Mouse (Mus musculus) urinary bladder, postnatal 36 days (tissue): ENCODE results near the gene Klra2.
"Not testable (repeated sequence)": the region's sequence is repeated elsewhere in the genome, so short reads cannot be mapped to it uniquely, and the experiment has no call there.

Source experiments
- DNase-seq, 2 experiments: peaks; one replicate each; pipeline ENCODE4 v3.0.0; 2022; ENCODE audit warnings: low spot score in 2 of 2, mixed read lengths in 1 of 2

Klra2 gene

GRCm38 (mm10) chr6:131247206-131247605 is at the start of gene Klra2:
Gene Klra2 (minus strand): TSS chr6:131247362.
- DNase-seq = no peak

- no peak for DNase-seq
These were observed 47.4 kb upstream of the Klra2 start for GRCm38 (mm10) chr6:131294435-131295112.

- DNase-seq = no peak
These were observed 46.8 kb upstream of the Klra2 start for GRCm38 (mm10) chr6:131293916-131294315.

GRCm38 (mm10) chr6:131292991-131293788 is 46.0 kb upstream of the Klra2 start, which contains the start of gene Magohb:
Gene Magohb (minus strand): TSS chr6:131293244.
- DNase-seq = peak; percentile 82 to 84

- DNase-seq = no peak
These were observed 45.3 kb upstream of the Klra2 start for GRCm38 (mm10) chr6:131292276-131292990.

- peak in 1 of 2 experiments; percentile 20 for DNase-seq
These were observed 43.3 kb upstream of the Klra2 start for GRCm38 (mm10) chr6:131290430-131290829.

GRCm38 (mm10) chr6:131278160-131278559 is 31.0 kb upstream of the Klra2 start:
- DNase-seq = not testable (repeated sequence)

GRCm38 (mm10) chr6:131276659-131277058 is 29.5 kb upstream of the Klra2 start:
- no peak for DNase-seq

GRCm38 (mm10) chr6:131272311-131272710 is 25.1 kb upstream of the Klra2 start:
- no peak for DNase-seq

- no peak for DNase-seq
These were observed 23.1 kb upstream of the Klra2 start for GRCm38 (mm10) chr6:131270312-131270711.

- no peak for DNase-seq
These were observed 22.4 kb upstream of the Klra2 start for GRCm38 (mm10) chr6:131269599-131269998.

GRCm38 (mm10) chr6:131264175-131264574 is 17.0 kb upstream of the Klra2 start:
- DNase-seq = no peak

- no peak for DNase-seq
These were observed 15.6 kb upstream of the Klra2 start for GRCm38 (mm10) chr6:131262778-131263177.

- DNase-seq = no peak
These were observed 14.8 kb upstream of the Klra2 start for GRCm38 (mm10) chr6:131262009-131262408.

GRCm38 (mm10) chr6:131245081-131245480 is 2.1 kb downstream of the Klra2 start:
- no peak for DNase-seq
